Mouse (Mus musculus) spleen, adult 10 weeks (tissue): ENCODE data around the gene Mblac1. TPM values are rescaled to one million over a fixed set of nuclear protein-coding genes. Genes with fewer than 3 reads are reported as not detected.

Source experiments
- polyA plus RNA-seq: library from polyadenylated mRNA; stranded (reverse); fragments of 350-450 nt; fragmentation: Illumina TruSeq; extraction: RNeasy Lipid Tissue Mini Kit (QIAGEN cat#74804); gene quantifications from one replicate; pipeline ENCODE4 v1.2.3, GENCODE M21; 2015; ENCODE audit warnings: low replicate concordance; ENCODE audit not compliant: insufficient read depth

The Mblac1 gene
- polyA plus RNA-seq = 1.4 TPM

GRCm38 (mm10) chr5:138193771-138194727 lies at the start of gene Mblac1:
Gene Mblac1 (plus strand): TSS chr5:138194314.

DNA sequence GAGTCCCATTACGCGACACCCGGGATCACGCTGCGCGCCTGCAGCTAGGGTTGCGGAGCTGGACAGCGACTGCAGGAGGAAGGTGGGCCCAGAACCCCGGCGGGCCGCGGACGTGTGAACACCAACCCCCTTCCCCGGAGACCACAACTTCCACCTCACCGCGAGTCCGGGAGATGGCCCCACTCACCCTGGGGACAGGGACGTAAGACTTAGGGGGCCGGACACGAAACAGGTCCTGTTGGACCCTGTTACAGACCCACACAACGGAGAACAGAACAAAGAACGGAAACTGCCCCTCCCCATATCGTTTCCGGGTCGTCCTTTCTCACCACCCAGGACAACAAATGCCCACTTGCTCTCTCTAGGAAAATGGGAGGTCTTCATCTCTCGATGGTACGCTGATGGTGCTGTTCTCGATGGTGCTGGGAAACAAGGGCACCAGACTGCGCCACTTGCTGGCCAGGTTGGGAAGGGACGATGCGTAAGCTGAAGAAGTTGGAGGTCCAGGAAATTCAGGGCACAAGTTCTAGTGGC lies 38.6 kb upstream of the Mblac1 start, which contains the start of gene Zfp113:
Zfp113 (minus strand) TSS at position 302 of the 534 bp plus-strand sequence.

DNA sequence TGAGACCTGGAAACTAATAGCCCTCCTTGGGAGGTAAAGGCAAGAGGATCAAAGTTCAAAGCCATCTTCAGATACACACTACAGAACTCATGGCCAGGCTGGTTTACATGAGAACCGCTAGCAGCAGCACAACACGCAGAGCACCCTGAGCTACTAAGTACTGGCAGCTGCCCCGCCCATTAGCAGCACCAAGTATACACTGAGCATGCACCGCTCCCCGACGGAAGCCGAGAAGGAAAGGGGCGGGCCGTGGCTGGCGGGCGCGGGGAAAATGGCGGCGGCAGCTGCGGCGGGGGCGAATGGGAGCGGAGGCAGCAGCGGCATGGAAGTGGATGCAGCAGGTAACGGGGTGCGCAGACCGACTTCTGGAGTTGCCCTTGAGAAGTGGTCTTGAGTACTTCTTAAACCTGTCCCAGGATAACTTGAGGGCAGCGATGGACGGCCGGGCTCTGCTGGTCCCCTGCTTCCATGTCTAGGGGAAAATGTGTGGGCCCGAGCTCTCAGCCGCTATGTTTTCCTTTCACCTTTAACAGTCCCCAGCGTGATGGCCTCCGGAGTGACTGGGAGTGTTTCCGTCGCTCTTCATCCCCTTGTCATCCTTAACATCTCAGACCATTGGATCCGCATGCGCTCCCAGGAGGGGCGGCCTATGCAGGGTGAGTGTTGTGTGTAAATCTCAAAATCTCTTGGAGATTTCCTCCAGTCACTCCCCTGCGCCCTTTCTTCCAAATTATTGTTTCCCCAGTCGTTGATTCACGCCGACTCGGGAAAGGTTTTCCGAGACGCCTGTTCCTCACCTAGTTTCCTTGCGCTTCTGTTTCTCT lies 33.1 kb upstream of the Mblac1 start, which contains the start of gene Cops6:
Cops6 (plus strand) TSS at position 230 of the 824 bp plus-strand sequence.

DNA sequence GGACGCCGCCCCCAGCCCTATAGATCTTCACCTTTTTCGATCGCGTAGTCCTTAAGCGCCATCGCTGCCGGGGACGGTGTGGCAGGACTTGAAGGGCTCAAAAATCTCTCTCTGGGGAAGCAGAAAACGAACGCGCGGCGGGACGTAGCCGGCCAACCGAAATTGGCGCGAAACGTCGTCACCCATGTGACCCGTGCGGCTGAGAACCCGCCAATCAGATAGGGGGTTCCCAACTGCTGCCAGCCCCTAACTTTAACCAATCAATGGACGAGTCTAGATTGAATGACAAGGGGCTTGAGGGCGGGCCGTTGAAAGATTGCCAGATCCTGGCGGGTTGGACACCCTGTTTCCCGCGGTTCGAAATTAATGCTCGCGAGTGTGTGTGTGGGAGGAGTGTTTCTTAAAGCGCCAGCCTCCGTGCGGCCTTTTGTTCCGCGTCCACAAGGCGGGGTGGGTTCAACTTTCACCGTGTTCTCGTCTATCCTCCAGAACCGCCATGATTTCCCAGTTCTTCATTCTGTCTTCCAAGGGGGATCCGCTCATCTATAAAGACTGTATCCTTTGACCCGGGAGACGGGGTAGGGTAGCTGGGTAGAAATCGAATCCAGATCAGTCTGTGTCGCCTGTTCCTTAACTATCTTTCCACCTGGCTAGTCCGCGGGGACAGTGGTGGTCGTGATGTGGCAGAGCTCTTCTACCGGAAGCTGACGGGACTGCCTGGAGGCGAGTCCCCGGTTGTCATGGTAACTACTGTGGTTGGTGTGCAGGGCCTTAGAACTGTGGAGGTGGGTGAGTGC lies 22.2 kb upstream of the Mblac1 start, which contains the start of the genes Ap4m1 and Mcm7:
Ap4m1 (plus strand) TSS at position 308 of the 797 bp plus-strand sequence.
Mcm7 (minus strand) TSS at position 728 of the 797 bp plus-strand sequence.

DNA sequence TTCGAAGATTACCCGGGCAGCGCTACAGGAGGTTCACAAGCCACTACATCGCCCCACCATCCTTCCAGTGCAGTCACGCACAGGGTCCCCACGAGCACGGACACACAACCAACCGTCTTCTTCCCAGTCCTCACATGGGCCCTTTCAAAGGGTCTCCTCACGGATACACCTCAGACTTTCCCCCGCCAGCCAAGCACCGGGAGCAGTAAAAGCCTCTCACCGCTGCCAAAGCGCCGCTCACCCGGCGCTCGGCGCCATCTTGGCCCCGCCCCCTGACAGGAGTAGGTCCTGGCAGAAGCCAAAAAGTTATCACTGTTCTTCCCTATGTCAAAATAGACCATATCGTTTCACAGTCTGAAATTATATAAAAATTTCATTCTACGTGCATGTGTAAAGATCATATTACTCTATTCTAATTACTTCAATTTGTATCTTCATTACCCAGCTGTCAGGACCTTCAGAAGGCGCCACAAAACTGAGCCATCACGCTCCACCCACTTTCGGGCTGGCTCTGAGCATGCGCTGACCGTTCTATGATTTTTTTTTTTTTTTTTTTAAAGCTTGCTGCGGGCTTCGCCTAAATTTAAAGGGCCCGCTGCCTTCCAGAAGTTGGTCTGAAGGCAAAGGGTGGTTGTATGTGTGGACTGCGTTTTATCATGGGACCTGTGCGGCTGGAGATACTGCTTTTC lies 7.0 kb upstream of the Mblac1 start, which contains the start of the genes Taf6 and Cnpy4:
Taf6 (minus strand) TSS at position 502 of the 689 bp plus-strand sequence.
Cnpy4 (plus strand) TSS at position 536 of the 689 bp plus-strand sequence.

DNA sequence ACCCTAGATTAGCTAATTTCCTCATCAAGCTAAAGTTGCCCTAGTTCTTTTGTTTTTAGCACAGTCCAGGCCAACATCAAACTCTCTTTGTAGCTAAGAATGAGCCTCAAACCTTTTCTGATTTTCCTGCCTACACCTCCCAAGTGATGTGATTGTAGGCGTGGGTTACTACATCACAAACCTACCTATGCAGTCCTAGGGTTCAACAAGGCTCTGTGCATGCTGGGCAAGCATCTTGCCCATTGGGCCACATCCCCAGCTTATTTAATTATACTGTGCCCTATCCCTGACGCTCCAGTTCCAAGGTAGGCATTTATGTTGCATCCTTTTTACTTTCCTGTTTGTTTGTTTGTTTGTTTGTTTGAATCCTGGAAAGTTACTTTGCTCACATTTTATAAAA lies 31.6 kb downstream of the Mblac1 start, which contains the start of gene Nxpe5:
Nxpe5 (plus strand) TSS at position 199 of the 400 bp plus-strand sequence.

Other genes with a start within 250 kb of the Mblac1 start
- gene Gjc3, start 231.2 kb upstream of the Mblac1 start, polyA plus RNA-seq = not detected
- not detected for gene Azgp1, start 212.8 kb upstream of the Mblac1 start, polyA plus RNA-seq
- gene Smok3a, start 173.1 kb upstream of the Mblac1 start, polyA plus RNA-seq = not detected
- gene Smok3b, start 172.9 kb upstream of the Mblac1 start, polyA plus RNA-seq = not detected
- not detected for gene Smok3c, start 141.1 kb upstream of the Mblac1 start, polyA plus RNA-seq
- 13.1 TPM for gene Zkscan1, start 109.2 kb upstream of the Mblac1 start, polyA plus RNA-seq
- 19.8 TPM for gene Zscan21, start 77.4 kb upstream of the Mblac1 start, polyA plus RNA-seq
- 13.6 TPM for gene Zfp113, start 38.6 kb upstream of the Mblac1 start, polyA plus RNA-seq
- 87.2 TPM for gene Cops6, start 33.2 kb upstream of the Mblac1 start, polyA plus RNA-seq
- gene Ap4m1, start 22.3 kb upstream of the Mblac1 start, polyA plus RNA-seq = 27.2 TPM
- 78.9 TPM for gene Mcm7, start 21.9 kb upstream of the Mblac1 start, polyA plus RNA-seq
- gene Taf6, start 6.9 kb upstream of the Mblac1 start, polyA plus RNA-seq = 25.7 TPM
- 29.8 TPM for gene Cnpy4, start 6.8 kb upstream of the Mblac1 start, polyA plus RNA-seq
- 2.1 TPM for gene Nxpe5, start 31.6 kb downstream of the Mblac1 start, polyA plus RNA-seq
- gene Lamtor4, start 61.2 kb downstream of the Mblac1 start, polyA plus RNA-seq = 18.6 TPM
- 30.6 TPM for gene BC037034, start 69.7 kb downstream of the Mblac1 start, polyA plus RNA-seq
- gene Gal3st4, start 78.5 kb downstream of the Mblac1 start, polyA plus RNA-seq = 0.12 TPM
- not detected for gene Gm43720, start 85.6 kb downstream of the Mblac1 start, polyA plus RNA-seq
- 3.7 TPM for gene Gpc2, start 85.7 kb downstream of the Mblac1 start, polyA plus RNA-seq
- gene Stag3, start 85.9 kb downstream of the Mblac1 start, polyA plus RNA-seq = 2.2 TPM
- gene Pvrig, start 147.6 kb downstream of the Mblac1 start, polyA plus RNA-seq = 6.7 TPM
- 20.5 TPM for gene Zfp157, start 247.2 kb downstream of the Mblac1 start, polyA plus RNA-seq